Mouse (Mus musculus) erythroblast, embryonic 14.5 days (primary cell): ENCODE results near the gene Plekha7. TPM values are rescaled to one million over a fixed set of nuclear protein-coding genes. Genes with fewer than 3 reads are reported as not detected.

Experiments
- H3K27me3 ChIP-seq: 2 replicates; pipeline ENCODE4 v1.6.1; 2012; ENCODE audit warnings: inconsistent platforms; ENCODE audit not compliant: control insufficient read depth
- H3K36me3 ChIP-seq: 2 replicates; pipeline ENCODE4 v1.6.1; 2012; ENCODE audit warnings: mild to moderate bottlenecking, inconsistent platforms; ENCODE audit not compliant: control insufficient read depth
- H3K4me1 ChIP-seq: 2 replicates; pipeline ENCODE4 v1.6.1; 2012; ENCODE audit warnings: inconsistent platforms; ENCODE audit not compliant: control insufficient read depth
- H3K4me3 ChIP-seq: replicated peaks from 2 replicates; pipeline ENCODE3; 2012; ENCODE audit warnings: moderate library complexity, mild to moderate bottlenecking, inconsistent platforms
- H3K9me3 ChIP-seq: 2 replicates; pipeline ENCODE4 v1.6.1; 2012; ENCODE audit warnings: low read length, inconsistent platforms, mixed read lengths; ENCODE audit not compliant: control insufficient read depth
- GATA1 ChIP-seq: IDR thresholded peaks from 2 replicates; pipeline ENCODE4 v1.6.1; 2012; ENCODE audit warnings: low read length, inconsistent platforms, mixed read lengths
- TAL1 ChIP-seq: IDR thresholded peaks from 3 replicates; pipeline ENCODE4 v1.6.1; 2012; ENCODE audit warnings: low read length, inconsistent platforms, mixed read lengths
- polyA plus RNA-seq: library from polyadenylated mRNA; stranded (reverse); fragments of >175 nt; gene quantifications from 2 replicates; pipeline ENCODE4 v1.2.3, GENCODE M21; 2012

Gene Plekha7
- polyA plus RNA-seq, 1 experiment, result 0.19 TPM

DNA sequence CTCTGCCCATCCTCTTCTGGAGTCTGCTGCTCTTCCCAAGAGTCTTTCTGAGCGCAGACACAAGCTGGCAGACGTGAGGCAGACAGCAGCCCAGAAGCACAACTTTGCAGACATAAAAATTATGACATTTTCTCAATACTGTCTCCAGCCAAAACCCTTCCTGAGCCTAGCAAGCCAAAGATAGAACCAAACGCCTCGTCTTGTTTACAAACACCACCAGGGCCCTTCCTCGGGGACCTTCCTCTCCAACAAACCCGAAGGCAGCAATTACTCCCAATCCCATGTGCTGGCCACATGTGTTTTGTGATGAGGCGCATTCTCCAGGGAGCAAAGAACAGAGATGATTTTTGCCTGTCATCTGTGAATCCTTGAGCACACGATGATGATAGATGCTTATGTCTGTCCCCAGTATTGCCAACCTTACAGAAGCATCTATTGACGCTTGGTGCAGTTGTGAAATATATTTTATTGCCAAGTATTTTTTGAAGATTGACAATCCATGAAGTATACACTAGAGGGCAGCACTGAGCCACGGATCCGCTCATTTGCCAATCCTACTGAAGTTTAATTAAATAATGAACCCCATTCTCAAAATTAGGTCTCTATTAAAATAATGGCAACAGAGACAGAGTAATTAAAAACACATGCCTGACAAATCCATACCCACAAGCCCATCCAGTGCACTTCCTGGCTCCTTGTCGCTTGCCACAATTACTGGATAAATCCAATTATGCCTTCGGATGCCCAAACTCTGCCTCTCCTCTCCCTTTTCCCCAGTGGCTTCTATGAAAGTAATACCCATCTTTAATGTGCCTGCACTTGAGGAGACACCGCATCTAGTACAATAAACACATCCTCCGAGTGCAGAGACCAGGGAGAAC, 62.1 kb downstream of the Plekha7 start:
- no peaks in the 10 kb centered on the region for H3K9me3 ChIP-seq
- peaks cover 6% of the 10 kb centered on the region for H3K4me1 ChIP-seq
- H3K36me3 ChIP-seq, result no peaks in the 10 kb centered on the region
- TF ChIP-seq GATA1 (no peak), TAL1 (no peak)
- H3K27me3 ChIP-seq, result no peaks in the 10 kb centered on the region
- H3K4me3 ChIP-seq, result no peak overlapping the region

DNA sequence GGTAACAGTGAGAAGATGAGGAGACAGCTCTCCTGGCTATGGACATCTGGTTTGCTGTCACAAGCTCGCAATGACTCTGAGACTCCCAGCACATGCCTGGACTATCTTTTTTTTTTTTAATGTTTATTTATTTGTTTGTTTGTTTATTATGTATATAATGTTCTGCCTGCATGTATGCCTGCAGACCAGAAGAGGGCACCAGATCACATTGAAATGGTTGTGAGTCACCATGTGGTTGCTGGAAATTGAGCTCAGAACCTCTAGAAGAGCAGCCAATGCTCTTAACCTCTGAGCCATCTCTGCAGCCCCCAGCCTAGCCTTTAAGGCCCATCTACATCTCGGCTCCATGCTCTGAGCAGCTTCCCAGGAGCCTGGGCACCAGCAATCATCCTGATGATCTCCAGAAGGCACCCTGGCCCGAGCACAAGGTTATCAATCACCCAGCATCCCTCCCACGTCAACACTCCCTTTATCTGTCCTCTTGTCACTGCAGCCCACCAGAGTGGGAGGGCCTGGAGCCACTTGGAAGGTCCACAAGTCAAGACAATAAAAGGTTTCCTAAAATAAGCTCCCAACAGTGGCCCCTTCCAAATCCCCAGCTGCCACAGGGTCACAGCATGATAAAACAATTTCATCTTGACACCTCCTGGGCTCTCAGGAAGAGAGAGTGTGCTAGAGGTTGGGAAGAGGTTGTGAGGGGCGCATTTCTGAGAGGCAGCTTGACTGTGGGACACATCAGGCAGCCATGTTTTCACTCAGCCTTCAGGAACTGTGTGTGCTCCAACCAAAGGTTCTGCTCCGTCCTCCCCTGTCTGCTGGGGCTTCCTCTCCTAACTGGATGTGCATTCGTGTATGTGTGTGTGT, 63.6 kb downstream of the Plekha7 start:
- Histone ChIP-seq H3K9me3 (no peaks in the 10 kb centered on the region), H3K36me3 (no peaks in the 10 kb centered on the region), H3K4me3 (no peak overlapping the region), H3K4me1 (peaks cover 6% of the 10 kb centered on the region), H3K27me3 (no peaks in the 10 kb centered on the region)
- TF ChIP-seq TAL1 (no peak), GATA1 (no peak)

DNA sequence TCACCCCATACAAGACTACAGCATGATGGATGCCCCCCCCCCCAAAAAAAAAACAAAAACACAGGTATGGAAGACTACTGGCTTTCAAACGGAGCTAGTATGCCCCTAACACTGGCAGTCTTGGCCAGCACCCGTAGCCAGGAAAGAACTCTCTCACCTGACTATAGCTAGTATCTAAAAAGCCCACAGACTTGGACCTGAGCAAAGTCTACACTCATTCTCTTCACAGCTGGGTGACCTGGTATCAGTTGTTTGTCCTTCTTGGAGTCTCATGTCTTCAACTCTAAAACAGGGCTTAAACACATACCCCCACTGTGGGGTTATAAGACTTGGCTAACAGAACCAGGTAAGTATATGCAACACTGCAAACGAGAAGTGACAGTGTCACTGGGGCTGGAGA, 65.4 kb downstream of the Plekha7 start:
- Histone ChIP-seq H3K36me3 (no peaks in the 10 kb centered on the region), H3K4me3 (no peak overlapping the region), H3K27me3 (peaks cover 8% of the 10 kb centered on the region), H3K9me3 (no peaks in the 10 kb centered on the region), H3K4me1 (peaks cover 6% of the 10 kb centered on the region)
- TF ChIP-seq GATA1, result no peak
- TF ChIP-seq TAL1, result no peak

DNA sequence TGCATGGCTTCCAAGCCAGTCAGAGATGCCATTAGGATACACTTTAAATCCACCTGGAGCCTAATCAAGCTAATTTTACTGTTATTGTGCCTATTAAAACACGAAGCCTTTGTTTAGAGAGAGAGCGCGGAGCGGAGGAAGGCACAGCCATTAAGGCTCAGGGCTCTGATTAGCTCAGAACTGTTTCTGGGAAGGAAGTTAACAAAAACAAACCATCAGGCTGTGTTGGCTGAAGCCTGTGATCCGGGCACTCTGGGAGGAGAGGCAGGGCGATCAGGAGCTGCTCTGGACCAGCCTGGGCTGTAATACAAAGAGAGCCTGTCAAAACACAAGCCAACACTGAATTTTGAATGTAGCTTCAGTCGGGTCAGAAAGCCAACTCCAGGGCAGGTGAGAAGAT, 66.6 kb downstream of the Plekha7 start:
- H3K9me3 ChIP-seq, result no peaks in the 10 kb centered on the region
- no peak overlapping the region for H3K4me3 ChIP-seq
- H3K4me1 ChIP-seq, result peaks cover under 1% of the 10 kb centered on the region; the same call in 1 of the 2 replicates
- TF ChIP-seq GATA1 (no peak), TAL1 (no peak)
- H3K27me3 ChIP-seq, result peaks cover 20% of the 10 kb centered on the region
- H3K36me3 ChIP-seq, result no peaks in the 10 kb centered on the region

DNA sequence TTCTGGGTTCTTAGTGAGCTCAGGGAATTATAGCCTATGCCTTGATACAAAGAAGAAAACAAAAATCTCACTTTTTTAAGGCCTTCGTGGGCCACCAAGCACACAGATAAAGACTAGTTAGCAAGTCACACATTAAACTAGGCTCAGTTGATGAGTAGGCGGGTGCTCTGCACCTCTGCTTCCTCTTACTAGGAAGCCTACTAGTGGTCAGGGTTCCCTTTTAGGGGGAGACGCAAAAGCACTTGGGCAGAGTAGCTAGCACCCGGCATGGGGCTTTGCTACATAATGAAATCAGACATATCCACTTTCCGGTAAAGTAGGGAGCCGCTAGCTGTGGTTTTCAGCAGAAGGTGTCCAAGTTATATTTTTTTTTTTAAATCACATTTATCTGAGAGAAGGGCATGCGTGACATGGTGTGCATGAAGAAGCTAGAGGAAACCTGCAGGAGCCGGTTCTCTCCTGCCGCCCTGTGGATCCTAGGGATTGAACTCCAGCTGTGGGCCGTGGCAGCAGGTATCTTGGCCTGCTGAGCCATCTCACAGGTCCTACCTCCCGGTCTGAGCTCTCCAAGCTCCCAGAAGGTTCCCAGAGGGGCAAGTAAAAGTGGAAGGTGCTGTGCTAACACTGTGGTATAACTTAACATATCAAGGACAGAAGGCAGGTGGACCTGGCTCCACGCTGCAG, 67.2 kb downstream of the Plekha7 start:
- no peaks in the 10 kb centered on the region for H3K9me3 ChIP-seq
- no peaks in the 10 kb centered on the region for H3K36me3 ChIP-seq
- no peak overlapping the region for H3K4me3 ChIP-seq
- peaks cover 22% of the 10 kb centered on the region for H3K27me3 ChIP-seq
- no peaks in the 10 kb centered on the region; the same call in 1 of the 2 replicates for H3K4me1 ChIP-seq
- TF ChIP-seq TAL1 (no peak), GATA1 (no peak)

DNA sequence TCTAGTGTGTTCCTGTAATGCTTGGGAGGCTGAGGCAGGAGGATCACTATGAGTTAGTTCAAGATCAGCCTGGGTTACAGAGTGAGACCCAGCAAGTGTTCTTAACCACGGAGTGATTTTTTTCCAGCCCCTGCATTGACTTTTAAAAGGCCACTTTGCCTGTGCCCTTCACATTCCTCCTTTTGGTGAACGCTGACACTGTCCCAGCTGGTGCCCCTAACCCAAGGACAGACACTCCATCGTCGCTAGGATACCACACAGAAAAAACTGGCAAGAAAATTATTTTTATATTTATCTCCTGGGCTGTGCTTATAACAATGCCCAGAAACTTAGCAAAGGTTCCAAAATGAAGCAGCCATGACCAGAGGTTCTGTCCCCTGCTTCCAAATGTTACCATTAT, 67.8 kb downstream of the Plekha7 start:
- no peaks in the 10 kb centered on the region for H3K9me3 ChIP-seq
- peaks cover 24% of the 10 kb centered on the region for H3K27me3 ChIP-seq
- TF ChIP-seq TAL1 (no peak), GATA1 (no peak)
- no peak overlapping the region for H3K4me3 ChIP-seq
- no peaks in the 10 kb centered on the region; the same call in 1 of the 2 replicates for H3K4me1 ChIP-seq
- H3K36me3 ChIP-seq, result no peaks in the 10 kb centered on the region

DNA sequence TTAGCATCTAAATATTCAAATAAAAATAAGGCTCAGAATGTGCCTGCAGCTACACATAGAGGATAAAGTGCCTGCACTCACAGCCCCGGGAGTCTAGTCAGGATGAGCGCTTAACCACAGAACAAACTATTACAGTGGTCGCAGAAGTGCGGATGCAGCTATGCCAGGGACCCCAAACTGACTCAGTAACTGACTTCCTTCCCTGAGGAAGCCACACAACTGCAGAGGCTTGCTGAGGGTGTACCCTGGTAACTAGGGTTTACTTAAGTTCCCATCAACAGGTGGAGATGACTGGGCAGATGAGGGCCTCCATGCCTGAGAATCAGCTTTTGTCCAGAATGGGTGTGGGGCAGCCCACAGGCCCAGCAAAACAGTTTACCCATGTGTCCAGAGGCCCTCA, 69.9 kb downstream of the Plekha7 start:
- no peak overlapping the region for H3K4me3 ChIP-seq
- no peaks in the 10 kb centered on the region for H3K4me1 ChIP-seq
- H3K36me3 ChIP-seq, result no peaks in the 10 kb centered on the region
- no peaks in the 10 kb centered on the region for H3K9me3 ChIP-seq
- H3K27me3 ChIP-seq, result peaks cover 24% of the 10 kb centered on the region
- TF ChIP-seq TAL1, result no peak
- TF ChIP-seq GATA1, result no peak

DNA sequence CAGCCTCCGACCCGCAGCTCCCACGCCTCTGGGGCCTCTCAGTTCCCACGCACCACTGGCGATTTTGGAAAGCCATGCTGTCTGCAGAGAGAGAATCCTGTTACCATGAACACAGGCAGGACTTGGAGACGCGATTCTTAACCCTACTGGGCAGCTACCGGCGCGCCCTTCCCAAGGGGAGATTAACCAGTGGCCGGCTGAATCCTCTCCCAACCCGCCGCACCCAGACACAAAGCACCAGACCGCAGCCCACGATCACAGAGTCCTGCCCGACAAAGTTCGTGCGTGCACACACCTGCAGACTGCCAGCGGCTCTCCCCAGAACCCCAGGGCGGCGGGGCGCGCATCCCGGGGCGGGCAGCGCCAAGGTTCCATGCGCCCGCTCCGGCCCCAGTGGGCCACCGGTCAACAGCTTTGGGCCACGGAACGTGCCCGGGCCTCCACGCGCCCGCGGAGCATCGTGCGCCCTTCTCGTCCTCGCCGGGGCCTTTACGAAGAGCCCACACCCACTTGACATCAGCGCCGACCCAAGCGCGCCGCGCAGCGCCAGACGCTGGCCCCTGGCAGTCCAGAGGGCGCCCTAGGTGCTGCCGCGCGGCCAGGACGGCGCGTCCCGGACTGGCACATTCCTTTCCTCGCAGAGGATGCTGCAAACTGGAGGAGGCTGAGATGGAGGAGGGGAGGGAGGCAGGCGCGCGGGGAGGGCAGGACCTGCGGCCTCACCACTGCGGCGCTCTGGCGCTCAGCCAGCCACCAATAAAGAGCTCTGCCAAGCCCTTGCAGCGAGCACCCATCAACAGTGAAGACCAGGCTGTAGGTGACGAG, 70.8 kb downstream of the Plekha7 start:
- Histone ChIP-seq H3K4me1 (no peaks in the 10 kb centered on the region), H3K27me3 (peaks cover 24% of the 10 kb centered on the region), H3K36me3 (no peaks in the 10 kb centered on the region), H3K4me3 (peak overlapping the region; percentile 31), H3K9me3 (no peaks in the 10 kb centered on the region)
- TF ChIP-seq GATA1 (no peak), TAL1 (no peak)
